Mouse (Mus musculus): ENCODE measurements around the gene Clic1.

The Clic1 gene

GRCm38 (mm10) chr17:35052271-35052798, 2.6 kb downstream of the Clic1 start:
- in situ Hi-C loops (cut with MboI; ENCODE audit: low pct_unique_long_range_greater_than_20kb in 1 of 2, low sequenced_read_pairs in 2 of 2, unreplicated experiment in 1 of 2): no loop called here

DNA sequence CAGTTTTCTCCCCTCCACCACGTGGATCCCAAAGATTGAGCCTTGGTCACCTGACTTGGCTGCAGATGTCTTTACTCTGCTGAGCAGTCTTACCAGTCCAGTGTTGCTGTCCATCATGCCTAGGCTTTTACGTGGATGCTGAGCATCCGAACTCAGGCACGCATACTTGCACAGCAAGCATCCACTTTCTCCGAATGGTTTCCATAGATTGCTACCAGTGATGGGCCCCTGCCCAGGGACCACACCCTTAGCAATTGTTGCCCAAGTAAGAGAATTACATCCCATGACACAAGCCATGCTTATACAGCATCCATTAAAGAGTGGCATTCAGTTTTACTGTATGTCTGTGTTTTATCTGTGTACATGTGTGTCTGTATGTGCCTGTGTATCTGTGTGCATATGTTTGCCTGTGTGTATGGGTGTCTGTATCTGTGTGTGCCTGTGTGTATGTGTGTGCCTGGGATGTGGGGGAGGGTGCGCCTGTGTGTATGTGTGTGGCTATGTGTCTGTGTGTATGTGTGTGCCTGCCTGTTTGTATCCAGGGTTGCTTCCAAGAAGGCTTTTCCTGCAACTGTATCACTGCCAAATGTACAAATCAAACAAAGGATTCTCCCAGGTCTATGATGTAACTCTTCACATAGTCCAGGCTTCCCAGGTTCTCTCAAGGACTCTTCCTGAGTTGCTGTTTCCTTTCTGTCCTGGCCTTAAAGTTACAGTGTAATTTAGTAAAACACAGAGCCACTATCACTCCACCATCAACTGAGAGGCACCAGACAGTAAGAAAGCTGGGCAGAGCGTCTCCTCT, 6.1 kb downstream of the Clic1 start:
- in situ Hi-C loops (cut with MboI; ENCODE audit: low pct_unique_long_range_greater_than_20kb in 1 of 2, low sequenced_read_pairs in 2 of 2, unreplicated experiment in 1 of 2): no loop called here

GRCm38 (mm10) chr17:35057090-35057489, 7.3 kb downstream of the Clic1 start:
- in situ Hi-C loops (cut with MboI; ENCODE audit: low pct_unique_long_range_greater_than_20kb in 1 of 2, low sequenced_read_pairs in 2 of 2, unreplicated experiment in 1 of 2): no loop called here

- in situ Hi-C loops (cut with MboI; ENCODE audit: low pct_unique_long_range_greater_than_20kb in 1 of 2, low sequenced_read_pairs in 2 of 2, unreplicated experiment in 1 of 2): no loop called here
These were observed 8.6 kb downstream of the Clic1 start for GRCm38 (mm10) chr17:35058316-35058715.

DNA sequence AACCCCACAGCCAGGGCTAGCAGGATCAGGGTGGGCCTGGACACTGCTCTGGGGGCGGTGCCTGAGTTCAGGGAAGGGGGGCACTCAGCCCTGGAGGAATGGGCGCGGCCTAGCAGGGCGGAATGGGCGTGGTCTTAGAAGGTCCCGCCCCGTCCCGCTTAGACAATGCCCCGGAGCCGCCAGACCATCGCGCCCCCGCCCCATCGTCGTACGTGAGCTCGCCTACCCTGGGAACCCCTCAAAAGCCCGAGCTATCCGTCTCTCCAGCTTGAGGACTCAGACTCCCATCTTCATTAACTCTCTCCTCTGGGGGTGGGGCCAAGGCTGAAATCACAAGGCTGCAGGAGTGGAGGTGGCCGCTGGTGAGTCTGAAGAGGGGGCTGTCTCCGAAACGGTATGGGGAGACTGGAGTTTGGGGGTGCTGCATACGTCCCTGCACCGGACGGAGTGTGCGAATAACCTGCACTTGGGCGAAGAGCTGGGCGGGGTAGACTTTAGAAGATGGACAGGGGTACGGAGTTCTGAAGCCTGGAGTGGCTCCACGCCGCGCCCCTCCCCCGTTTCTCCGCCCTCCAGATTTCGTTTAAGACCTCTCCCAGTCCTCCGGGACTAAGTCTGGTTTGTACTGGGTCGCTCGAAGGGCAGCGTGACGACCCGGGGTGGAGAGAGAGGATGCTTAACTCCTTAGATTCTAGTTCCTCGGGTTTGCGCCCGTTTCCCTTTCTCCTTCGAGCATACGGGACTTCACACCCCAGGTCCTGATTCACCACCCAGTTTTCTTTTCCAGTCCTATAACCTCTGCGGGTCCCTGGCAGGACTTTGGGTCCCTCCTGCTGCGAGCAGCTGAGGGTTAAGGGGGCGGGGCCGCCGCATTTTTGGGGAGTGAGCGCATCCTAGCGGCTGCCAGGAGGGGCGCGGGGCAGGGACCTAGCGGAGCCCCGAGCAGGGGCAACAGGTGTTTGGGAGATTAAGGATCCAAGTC, 9.4 kb downstream of the Clic1 start, which contains the start of gene Ddah2:
TSS of gene Ddah2 (plus strand) at position 125 of the 982 bp plus-strand sequence.
- in situ Hi-C loops (cut with MboI; ENCODE audit: low pct_unique_long_range_greater_than_20kb in 1 of 2, low sequenced_read_pairs in 2 of 2, unreplicated experiment in 1 of 2): no loop called here

- in situ Hi-C loops (cut with MboI; ENCODE audit: low pct_unique_long_range_greater_than_20kb in 1 of 2, low sequenced_read_pairs in 2 of 2, unreplicated experiment in 1 of 2): no loop called here
These were observed 10.3 kb downstream of the Clic1 start for GRCm38 (mm10) chr17:35060071-35060470.

- in situ Hi-C loops (cut with MboI; ENCODE audit: low pct_unique_long_range_greater_than_20kb in 1 of 2, low sequenced_read_pairs in 2 of 2, unreplicated experiment in 1 of 2): no loop called here
These were observed 11.1 kb downstream of the Clic1 start for GRCm38 (mm10) chr17:35060737-35061297.

- in situ Hi-C loops (cut with MboI; ENCODE audit: low pct_unique_long_range_greater_than_20kb in 1 of 2, low sequenced_read_pairs in 2 of 2, unreplicated experiment in 1 of 2): no loop called here
These were observed 11.5 kb downstream of the Clic1 start for GRCm38 (mm10) chr17:35061299-35061698.

- in situ Hi-C loops (cut with MboI; ENCODE audit: low pct_unique_long_range_greater_than_20kb in 1 of 2, low sequenced_read_pairs in 2 of 2, unreplicated experiment in 1 of 2): no loop called here
These were observed 13.7 kb downstream of the Clic1 start for GRCm38 (mm10) chr17:35063466-35063865.

- in situ Hi-C loops (cut with MboI; ENCODE audit: low pct_unique_long_range_greater_than_20kb in 1 of 2, low sequenced_read_pairs in 2 of 2, unreplicated experiment in 1 of 2): no loop called here
These were observed 14.7 kb downstream of the Clic1 start for GRCm38 (mm10) chr17:35064378-35064877.

DNA sequence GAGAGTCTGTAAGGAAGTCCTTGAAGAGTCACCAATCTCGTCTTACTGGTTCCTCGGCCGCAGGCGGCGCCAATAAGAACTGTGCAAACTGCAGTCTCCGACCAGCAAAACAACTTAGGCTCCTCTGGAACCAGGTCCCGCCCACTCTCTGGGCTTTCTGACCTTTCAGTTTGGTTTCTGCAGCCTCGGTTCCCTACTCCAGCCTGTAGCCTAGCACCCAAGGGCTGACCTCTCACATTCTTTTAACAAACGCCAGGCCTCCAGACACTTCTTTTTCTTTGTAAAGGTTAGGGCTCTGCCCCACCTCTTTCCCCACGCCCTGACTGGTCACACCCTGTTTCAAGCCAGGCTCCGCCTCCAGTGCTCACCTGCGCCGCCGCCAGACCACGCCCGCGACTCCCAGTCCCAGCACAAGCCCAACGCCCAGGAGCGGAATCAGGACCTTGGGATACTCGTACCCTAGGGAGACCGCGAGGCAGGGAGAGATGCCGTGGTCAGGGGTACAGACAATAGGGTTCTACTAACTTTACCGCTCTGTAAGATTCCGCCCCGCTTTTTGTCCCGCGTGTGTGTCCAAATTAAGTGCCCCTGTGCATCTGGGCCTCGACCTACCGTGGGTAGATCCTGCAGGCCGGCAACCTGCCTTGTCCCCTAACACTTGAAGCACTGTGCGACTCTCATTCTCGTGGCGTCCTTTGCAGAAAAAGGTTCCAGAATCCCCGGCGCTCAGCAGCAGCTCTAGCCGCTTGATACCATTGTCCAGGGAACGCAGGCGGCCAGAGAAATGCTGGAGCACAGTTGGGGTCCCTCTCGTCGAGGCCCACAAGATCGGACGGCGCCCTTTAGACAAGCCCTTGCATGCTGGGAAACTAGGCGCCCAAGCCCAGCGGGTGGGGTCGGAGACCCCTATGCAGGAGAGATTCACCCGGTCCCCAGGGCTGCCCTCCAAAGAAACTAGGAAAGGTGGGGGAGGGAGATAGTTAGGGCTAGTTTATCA, 15.5 kb downstream of the Clic1 start, which contains the start of gene Ly6g6c:
TSS of gene Ly6g6c (plus strand) at position 438 of the 997 bp plus-strand sequence.
- in situ Hi-C loops (cut with MboI; ENCODE audit: low pct_unique_long_range_greater_than_20kb in 1 of 2, low sequenced_read_pairs in 2 of 2, unreplicated experiment in 1 of 2): no loop called here

GRCm38 (mm10) chr17:35066084-35066483, 16.3 kb downstream of the Clic1 start, which contains the start of gene Mpig6b:
Gene Mpig6b (minus strand): TSS chr17:35066184.
- in situ Hi-C loops (cut with MboI; ENCODE audit: low pct_unique_long_range_greater_than_20kb in 1 of 2, low sequenced_read_pairs in 2 of 2, unreplicated experiment in 1 of 2): no loop called here

GRCm38 (mm10) chr17:35068213-35068914, 18.6 kb downstream of the Clic1 start:
- in situ Hi-C loops (cut with MboI; ENCODE audit: low pct_unique_long_range_greater_than_20kb in 1 of 2, low sequenced_read_pairs in 2 of 2, unreplicated experiment in 1 of 2): no loop called here

DNA sequence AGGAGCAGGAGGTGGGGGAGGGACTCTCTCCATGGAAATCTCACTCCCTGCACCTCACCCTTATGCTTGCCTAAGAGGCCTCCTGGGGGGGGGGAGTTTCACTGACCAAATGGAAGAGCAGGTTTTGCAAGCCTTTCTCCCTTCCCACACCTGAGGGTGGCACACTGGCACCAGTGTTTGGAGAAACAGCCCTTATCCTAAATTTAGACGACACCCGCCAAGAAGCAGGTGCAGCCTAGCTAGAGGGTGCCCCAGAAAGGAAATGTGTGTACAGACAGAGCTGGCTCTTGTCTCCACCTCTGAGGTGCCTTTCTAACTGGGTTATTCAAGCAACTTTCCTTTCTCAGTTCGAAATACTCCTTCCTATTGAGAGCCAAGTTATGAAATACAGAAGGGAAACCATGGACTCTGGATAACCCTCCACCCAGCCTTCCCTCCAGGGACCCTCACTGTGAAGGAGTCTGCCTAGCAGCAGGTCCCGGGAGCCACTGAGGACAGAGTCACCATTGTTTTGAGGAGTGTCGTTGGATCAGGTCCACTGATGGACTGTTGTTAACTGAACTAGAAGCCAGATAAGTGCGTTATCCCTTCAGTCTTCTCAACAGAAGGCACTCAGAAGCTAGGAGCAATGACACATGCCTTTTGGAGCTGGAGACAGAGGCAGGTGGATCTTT, 20.9 kb downstream of the Clic1 start:
- in situ Hi-C loops (cut with MboI; ENCODE audit: low pct_unique_long_range_greater_than_20kb in 1 of 2, low sequenced_read_pairs in 2 of 2, unreplicated experiment in 1 of 2): no loop called here

- in situ Hi-C loops (cut with MboI; ENCODE audit: low pct_unique_long_range_greater_than_20kb in 1 of 2, low sequenced_read_pairs in 2 of 2, unreplicated experiment in 1 of 2): no loop called here
These were observed 21.7 kb downstream of the Clic1 start for GRCm38 (mm10) chr17:35071454-35071853.

GRCm38 (mm10) chr17:35074097-35074496, 24.3 kb downstream of the Clic1 start:
- in situ Hi-C loops (cut with MboI; ENCODE audit: low pct_unique_long_range_greater_than_20kb in 1 of 2, low sequenced_read_pairs in 2 of 2, unreplicated experiment in 1 of 2): no loop called here

All from mouse embryonic stem cell (cell line).